Mouse (Mus musculus): ENCODE results near the gene Myo18b.

Myo18b gene

GRCm38 (mm10) chr5:112895674-112896654, at the start of gene Myo18b:
Gene Myo18b (minus strand): TSS chr5:112896362.
- ChIA-PET POLR2A (interaction anchor here in 1 of 4 experiments (0.5 to 1.1 kb wide), 3 partner anchors 11 to 912 kb away, joined by 3 to 5 read pairs (median 4); no protein-coding TSS in a partner anchor), CTCF (interaction anchor here in 3 of 4 experiments (0.6 to 1.2 kb wide), 6 partner anchors 12 to 894 kb away, joined by 3 to 12 read pairs (median 6); no protein-coding TSS in a partner anchor)

DNA sequence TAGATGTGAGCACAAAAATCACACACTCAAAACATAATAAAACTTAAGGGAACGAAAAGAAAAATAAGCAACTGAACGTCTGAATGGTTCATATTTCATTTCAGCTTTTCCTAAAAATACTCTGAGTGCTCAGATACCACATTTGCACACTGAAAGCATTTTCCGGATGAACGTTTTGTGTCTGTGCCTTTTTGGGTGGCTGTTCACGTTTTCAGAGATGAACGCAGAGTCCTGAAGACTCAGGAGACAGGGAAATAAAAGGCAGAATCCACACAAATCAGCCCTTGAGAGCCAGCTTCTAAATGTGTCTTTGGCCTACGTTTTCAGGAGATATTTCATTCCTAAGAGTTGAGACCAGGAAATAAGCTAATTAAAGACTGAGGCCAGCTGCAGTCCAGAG, 49.8 kb upstream of the Myo18b start:
- CTCF ChIA-PET, result no interaction called here
- POLR2A ChIA-PET, result no interaction called here

- ChIA-PET CTCF (interaction anchor here in 2 of 4 experiments (0.6 to 1.1 kb wide), 2 partner anchors 136 to 213 kb away, joined by 3 to 4 read pairs; no protein-coding TSS in a partner anchor), POLR2A (interaction anchor here in 2 of 4 experiments (0.6 to 0.7 kb wide), 2 partner anchors 48 to 256 kb away, joined by 6 to 7 read pairs; no protein-coding TSS in a partner anchor)
These were observed 46.1 kb upstream of the Myo18b start for GRCm38 (mm10) chr5:112942244-112942643.

DNA sequence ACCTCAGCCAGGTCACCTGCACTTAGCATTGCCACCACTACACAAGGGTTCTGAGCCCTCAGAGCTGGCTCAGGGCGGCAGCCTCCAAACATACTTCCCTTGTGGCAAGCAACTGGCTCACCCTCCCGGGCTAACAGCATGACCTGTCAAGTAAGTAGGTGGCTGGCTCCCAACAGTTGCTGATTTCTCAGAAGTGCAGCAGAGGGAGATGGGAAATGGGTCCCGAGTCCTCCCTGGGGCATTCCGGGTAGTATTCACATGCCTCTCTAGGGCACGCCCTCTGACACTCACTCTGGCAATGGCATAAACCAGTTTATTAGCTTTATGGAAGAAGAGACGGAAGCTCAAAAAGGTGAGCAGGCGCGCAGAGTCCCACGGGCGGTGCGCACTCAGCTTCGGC, 44.8 kb upstream of the Myo18b start:
- ChIA-PET POLR2A (no interaction called here), CTCF (interaction anchor here in 3 of 4 experiments (0.6 to 1.1 kb wide), 5 partner anchors 90 to 609 kb away, joined by 3 to 5 read pairs (median 4); no protein-coding TSS in a partner anchor)

DNA sequence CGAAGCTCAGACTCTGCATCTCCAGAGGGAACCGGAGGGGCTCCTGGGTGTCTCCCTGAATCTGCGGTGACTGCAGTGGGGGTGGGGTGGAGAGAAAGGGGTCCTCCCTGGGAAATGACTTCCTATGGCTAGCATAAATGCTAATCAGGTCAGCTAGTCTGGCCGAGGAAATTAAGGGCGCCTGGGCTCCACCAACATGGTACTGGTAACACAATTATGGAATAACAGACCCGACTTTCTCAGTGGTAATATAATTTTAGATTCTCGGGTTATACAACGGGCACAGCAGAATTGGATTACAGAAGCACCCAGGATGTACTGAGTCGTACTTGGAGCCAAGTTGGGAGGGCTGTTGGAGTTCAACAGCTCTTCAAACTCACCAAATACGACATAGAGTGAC, 40.5 kb upstream of the Myo18b start:
- CTCF ChIA-PET, result interaction anchor here in 1 of 4 experiments (0.6 kb wide), 1 partner anchor 33 kb away, joined by 4 read pairs; no protein-coding TSS in a partner anchor
- POLR2A ChIA-PET, result interaction anchor here in 1 of 4 experiments (1.0 kb wide), 1 partner anchor 9 kb away, joined by 3 read pairs; no protein-coding TSS in a partner anchor

DNA sequence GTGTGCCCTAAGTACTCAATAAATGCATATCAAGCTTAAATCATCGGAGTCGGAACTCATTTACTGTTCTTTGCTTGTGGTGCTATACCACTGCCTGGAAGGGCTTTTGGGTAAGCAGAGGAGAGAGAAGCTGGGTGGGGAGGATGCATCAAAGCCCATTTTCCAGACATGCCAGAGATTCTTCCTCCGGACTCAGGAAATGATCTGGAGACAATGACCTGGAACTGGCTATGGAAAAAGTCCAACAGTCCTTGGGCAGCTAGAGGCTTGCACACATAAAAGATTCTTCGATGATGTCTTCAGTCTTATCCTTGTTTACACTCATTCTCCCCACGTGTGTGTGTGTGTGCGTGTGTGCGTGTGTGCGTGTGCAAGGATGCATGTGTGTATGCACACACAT, 39.3 kb upstream of the Myo18b start:
- ChIA-PET CTCF (interaction anchor here in 1 of 4 experiments (0.6 kb wide), 1 partner anchor 52 kb away, joined by 3 read pairs; no protein-coding TSS in a partner anchor), POLR2A (no interaction called here)

GRCm38 (mm10) chr5:112932878-112933567, 36.9 kb upstream of the Myo18b start:
- ChIA-PET CTCF (no interaction called here), POLR2A (no interaction called here)

DNA sequence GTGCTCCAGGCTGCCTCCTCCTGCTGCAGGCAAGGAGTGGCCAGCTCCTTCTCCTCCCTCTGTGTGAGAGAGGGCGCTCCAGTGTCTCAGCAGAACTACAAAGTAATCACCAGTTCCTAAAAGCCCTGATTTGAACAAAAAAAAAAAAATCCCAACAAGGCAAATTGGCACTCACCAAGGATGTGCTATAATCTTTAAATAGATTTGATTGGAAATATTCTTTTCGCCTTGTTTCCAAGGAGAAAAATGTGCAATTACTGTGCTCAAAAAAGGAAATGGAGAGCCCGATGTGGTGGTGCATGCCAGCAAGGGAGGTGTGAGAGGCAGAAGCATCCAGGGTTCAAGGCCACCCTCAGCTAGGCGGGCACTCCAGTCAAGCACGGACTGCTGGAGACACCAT, 35.7 kb upstream of the Myo18b start:
- POLR2A ChIA-PET, result interaction anchor here in 1 of 4 experiments (0.6 kb wide), 1 partner anchor 83 kb away, joined by 3 read pairs; no protein-coding TSS in a partner anchor
- CTCF ChIA-PET, result interaction anchor here in 1 of 4 experiments (0.5 to 0.7 kb wide), 2 partner anchors 61 to 240 kb away, joined by 3 to 4 read pairs; no protein-coding TSS in a partner anchor

DNA sequence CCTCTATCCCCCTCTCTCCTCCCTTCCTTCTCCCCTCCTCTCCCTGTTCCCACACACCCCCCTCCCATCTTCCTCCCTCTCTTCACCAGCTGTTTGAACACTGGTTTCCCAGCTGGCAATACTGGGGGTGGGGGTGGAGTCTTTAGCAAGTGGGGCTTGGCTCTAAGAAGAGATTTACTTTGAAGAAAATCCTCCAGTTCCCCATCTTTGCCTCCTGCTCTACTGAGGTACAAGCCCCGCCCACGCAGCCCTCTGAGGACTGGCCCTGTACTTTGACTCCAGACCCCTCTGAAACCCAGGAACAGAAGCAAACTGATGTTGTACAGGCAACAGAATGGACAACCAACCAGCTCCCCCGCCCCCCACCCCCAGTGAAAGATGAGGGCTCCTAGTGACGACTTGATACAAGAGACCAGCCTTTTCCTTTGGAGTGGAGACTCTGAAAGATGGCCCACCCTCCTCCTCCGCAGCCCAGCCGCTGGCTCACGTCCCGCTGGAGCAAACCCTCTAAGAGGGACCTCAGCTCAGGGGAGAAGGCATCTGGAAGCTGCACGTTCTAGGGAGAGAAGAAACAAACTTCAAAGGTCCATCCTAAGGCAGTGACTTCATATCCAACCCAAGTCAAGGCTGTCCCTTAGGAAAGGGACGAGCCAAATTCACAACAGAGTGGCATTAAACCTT, 32.2 kb upstream of the Myo18b start:
- CTCF ChIA-PET, result interaction anchor here in 2 of 4 experiments (0.6 to 1.1 kb wide), 3 partner anchors 9 to 395 kb away, joined by 3 to 6 read pairs (median 3); no protein-coding TSS in a partner anchor
- POLR2A ChIA-PET, result interaction anchor here in 1 of 4 experiments (0.7 to 1.0 kb wide), 2 partner anchors 9 to 925 kb away, joined by 3 to 6 read pairs; no protein-coding TSS in a partner anchor

- CTCF ChIA-PET, result no interaction called here
- POLR2A ChIA-PET, result no interaction called here
These were observed 29.3 kb upstream of the Myo18b start for GRCm38 (mm10) chr5:112925422-112925821.

- POLR2A ChIA-PET, result no interaction called here
- CTCF ChIA-PET, result no interaction called here
These were observed 28.6 kb upstream of the Myo18b start for GRCm38 (mm10) chr5:112924806-112925205.

GRCm38 (mm10) chr5:112923841-112924240, 27.7 kb upstream of the Myo18b start:
- CTCF ChIA-PET, result interaction anchor here in 1 of 4 experiments (0.6 kb wide), 1 partner anchor 836 kb away, joined by 3 read pairs; no protein-coding TSS in a partner anchor
- POLR2A ChIA-PET, result interaction anchor here in 1 of 4 experiments (0.7 kb wide), 1 partner anchor 35 kb away, joined by 3 read pairs; no protein-coding TSS in a partner anchor

DNA sequence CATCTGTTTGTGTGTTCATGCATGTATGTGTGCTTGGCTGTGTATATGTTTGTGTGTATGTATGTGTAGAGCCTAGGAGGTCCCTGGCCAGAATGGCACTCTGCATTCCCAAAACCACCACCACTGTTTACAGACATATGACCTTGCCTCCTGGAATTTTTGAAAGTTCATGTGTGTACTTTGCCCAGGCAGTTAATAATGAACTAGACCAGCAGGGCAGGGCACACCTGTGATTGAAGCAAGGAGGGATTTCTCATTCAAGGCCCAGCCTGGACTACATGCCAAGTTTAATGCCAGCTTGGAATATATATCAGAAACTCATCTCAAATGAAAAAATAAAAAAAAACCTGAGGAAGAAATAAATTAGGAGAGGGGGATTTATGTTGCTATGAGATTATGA, 25.8 kb upstream of the Myo18b start:
- CTCF ChIA-PET, result no interaction called here
- POLR2A ChIA-PET, result no interaction called here

DNA sequence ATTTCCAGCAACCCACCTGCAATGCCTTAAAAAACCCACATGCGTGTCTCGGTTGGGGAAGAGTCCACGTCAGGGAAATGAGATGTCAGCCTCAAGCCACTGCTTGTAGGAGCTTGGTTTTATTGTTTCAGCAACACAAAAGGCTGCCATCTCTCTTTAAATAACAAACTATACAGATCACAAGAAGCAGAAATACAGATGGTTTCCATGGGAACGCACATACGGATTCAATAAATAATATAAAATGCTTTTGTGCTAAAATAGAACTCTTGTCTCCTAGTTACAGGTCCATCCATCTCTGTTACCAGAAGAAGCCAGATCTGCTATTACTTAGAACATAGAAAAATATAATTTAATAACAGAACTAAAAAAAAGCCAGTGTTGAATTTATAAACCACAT, 14.2 kb upstream of the Myo18b start:
- CTCF ChIA-PET, result no interaction called here
- POLR2A ChIA-PET, result interaction anchor here in 1 of 4 experiments (0.6 kb wide), 1 partner anchor 76 kb away, joined by 3 read pairs; no protein-coding TSS in a partner anchor

- ChIA-PET POLR2A (interaction anchor here in 1 of 4 experiments (0.6 kb wide), 1 partner anchor 1052 kb away, joined by 4 read pairs; no protein-coding TSS in a partner anchor), CTCF (interaction anchor here in 1 of 4 experiments (0.6 kb wide), 2 partner anchors 11 to 38 kb away, joined by 3 to 12 read pairs; no protein-coding TSS in a partner anchor)
These were observed 12.0 kb upstream of the Myo18b start for GRCm38 (mm10) chr5:112908169-112908614.

- CTCF ChIA-PET, result no interaction called here
- POLR2A ChIA-PET, result no interaction called here
These were observed 11.3 kb upstream of the Myo18b start for GRCm38 (mm10) chr5:112907504-112907903.

GRCm38 (mm10) chr5:112893462-112894060, 2.6 kb downstream of the Myo18b start:
- CTCF ChIA-PET, result interaction anchor here in 1 of 4 experiments (0.6 kb wide), 1 partner anchor 64 kb away, joined by 5 read pairs; no protein-coding TSS in a partner anchor
- POLR2A ChIA-PET, result interaction anchor here in 1 of 4 experiments (0.5 kb wide), 1 partner anchor 49 kb away, joined by 6 read pairs; no protein-coding TSS in a partner anchor

DNA sequence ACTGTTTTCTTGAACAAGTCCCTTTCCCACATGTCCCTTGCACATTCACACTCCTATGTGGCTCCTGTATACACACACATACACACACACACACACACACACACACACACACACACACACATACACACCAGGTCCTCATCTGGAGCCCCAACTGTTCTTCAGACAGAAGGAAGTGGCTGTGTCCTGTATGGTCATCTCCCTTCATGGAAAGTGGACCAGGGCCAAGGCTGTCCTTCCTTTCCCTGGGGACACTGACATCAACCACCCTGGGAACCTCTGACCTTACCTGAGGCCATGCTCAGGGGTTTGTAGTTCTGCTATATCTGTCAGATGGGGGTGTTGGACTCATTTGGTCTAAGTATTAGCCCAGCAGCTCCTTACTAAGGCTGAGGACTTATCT, 3.8 kb downstream of the Myo18b start:
- CTCF ChIA-PET, result no interaction called here
- POLR2A ChIA-PET, result no interaction called here

Data from embryonic stem cell, embryonic (primary cell).